Mouse (Mus musculus): ENCODE measurements around the gene B4galnt1. TPM values are rescaled to one million over a fixed set of nuclear protein-coding genes. Genes with fewer than 3 reads are reported as not detected.
"Not testable (repeated sequence)": the region's sequence is repeated elsewhere in the genome, so short reads cannot be mapped to it uniquely, and the experiment has no call there.

The B4galnt1 gene
- total and polyA plus RNA-seq, 2 experiments from 2014 or later: 87.8 to 94.4 TPM

GRCm38 (mm10) chr10:127143228-127143627 is 21.8 kb upstream of the B4galnt1 start:
- no peaks in the 10 kb centered on the region for H3K4me1 ChIP-seq (ENCODE audit: insufficient read depth)

GRCm38 (mm10) chr10:127144536-127144935 is 20.5 kb upstream of the B4galnt1 start:
- H3K27me3 ChIP-seq (ENCODE audit: insufficient read depth, low read length): no peaks in the 10 kb centered on the region
- H3K4me3 ChIP-seq (ENCODE audit: low read depth, low read length): no peak overlapping the region
- no peaks in the 10 kb centered on the region for H3K4me1 ChIP-seq (ENCODE audit: insufficient read depth)
- H3K4me2 ChIP-seq (ENCODE audit: low read depth): no peak overlapping the region
- no peak for TF ChIP-seq CTCF (IDR thresholded peaks at IDR 0.05; ENCODE audit: low read depth)
- H3K36me3 ChIP-seq (ENCODE audit: insufficient read depth): no peaks in the 10 kb centered on the region
- H3K27ac ChIP-seq (ENCODE audit: low read depth, low read length): no peak overlapping the region
- no peak overlapping the region for H3K9ac ChIP-seq
- H3K9me3 ChIP-seq (ENCODE audit: low read length): no peaks in the 10 kb centered on the region
- WGBS: 93% methylated on average over 7 of the region's 7 CpGs
- ATAC-seq (no peak), DNase-seq (no peak)

More at GRCm38 (mm10) chr10:127143228-127143627, 21.8 kb upstream of the B4galnt1 start:
- TF ChIP-seq CTCF (IDR thresholded peaks at IDR 0.05; ENCODE audit: low read depth): no peak
- H3K36me3 ChIP-seq (ENCODE audit: insufficient read depth): no peaks in the 10 kb centered on the region
- no peak for ATAC-seq
- H3K27me3 ChIP-seq (ENCODE audit: insufficient read depth, low read length): no peaks in the 10 kb centered on the region
- no peak overlapping the region for H3K4me3 ChIP-seq (ENCODE audit: low read depth, low read length)
- no peak for DNase-seq
- no peak overlapping the region for H3K9ac ChIP-seq
- no peak overlapping the region for H3K4me2 ChIP-seq (ENCODE audit: low read depth)
- H3K27ac ChIP-seq (ENCODE audit: low read depth, low read length): no peak overlapping the region
- H3K9me3 ChIP-seq (ENCODE audit: low read length): no peaks in the 10 kb centered on the region
- 82% methylated on average over 8 of the region's 8 CpGs for WGBS

GRCm38 (mm10) chr10:127145303-127145702 is 19.7 kb upstream of the B4galnt1 start:
- Histone ChIP-seq H3K4me1 (ENCODE audit: insufficient read depth) (no peaks in the 10 kb centered on the region), H3K36me3 (ENCODE audit: insufficient read depth) (no peaks in the 10 kb centered on the region), H3K9me3 (ENCODE audit: low read length) (no peaks in the 10 kb centered on the region), H3K27ac (ENCODE audit: low read depth, low read length) (no peak overlapping the region), H3K9ac (no peak overlapping the region), H3K4me2 (ENCODE audit: low read depth) (no peak overlapping the region), H3K4me3 (ENCODE audit: low read depth, low read length) (no peak overlapping the region), H3K27me3 (ENCODE audit: insufficient read depth, low read length) (no peaks in the 10 kb centered on the region)
- no peak for TF ChIP-seq CTCF (IDR thresholded peaks at IDR 0.05; ENCODE audit: low read depth)
- ATAC-seq (no peak), DNase-seq (no peak)
- WGBS: 79% methylated on average over 5 of the region's 5 CpGs

GRCm38 (mm10) chr10:127147135-127147534 is 17.9 kb upstream of the B4galnt1 start:
- no peaks in the 10 kb centered on the region for H3K9me3 ChIP-seq (ENCODE audit: low read length)
- no peak overlapping the region for H3K4me3 ChIP-seq (ENCODE audit: low read depth, low read length)
- no peak overlapping the region for H3K9ac ChIP-seq
- no peak for DNase-seq
- no peaks in the 10 kb centered on the region for H3K4me1 ChIP-seq (ENCODE audit: insufficient read depth)
- WGBS: 81% methylated on average over 6 of the region's 6 CpGs
- ATAC-seq: no peak
- no peak overlapping the region for H3K4me2 ChIP-seq (ENCODE audit: low read depth)
- H3K27me3 ChIP-seq (ENCODE audit: insufficient read depth, low read length): no peaks in the 10 kb centered on the region
- H3K36me3 ChIP-seq (ENCODE audit: insufficient read depth): no peaks in the 10 kb centered on the region
- no peak for TF ChIP-seq CTCF (IDR thresholded peaks at IDR 0.05; ENCODE audit: low read depth)
- no peak overlapping the region for H3K27ac ChIP-seq (ENCODE audit: low read depth, low read length)

GRCm38 (mm10) chr10:127150471-127150872 is 14.6 kb upstream of the B4galnt1 start:
- DNase-seq (no peak), ATAC-seq (no peak)
- Histone ChIP-seq H3K4me1 (ENCODE audit: insufficient read depth) (no peaks in the 10 kb centered on the region), H3K27ac (ENCODE audit: low read depth, low read length) (no peak overlapping the region), H3K4me3 (ENCODE audit: low read depth, low read length) (no peak overlapping the region), H3K9ac (no peak overlapping the region), H3K9me3 (ENCODE audit: low read length) (no peaks in the 10 kb centered on the region), H3K36me3 (ENCODE audit: insufficient read depth) (no peaks in the 10 kb centered on the region), H3K4me2 (ENCODE audit: low read depth) (no peak overlapping the region), H3K27me3 (ENCODE audit: insufficient read depth, low read length) (no peaks in the 10 kb centered on the region)
- 85% methylated on average over 4 of the region's 4 CpGs for WGBS
- TF ChIP-seq CTCF (IDR thresholded peaks at IDR 0.05; ENCODE audit: low read depth): no peak

- not testable (repeated sequence) for H3K27me3 ChIP-seq (ENCODE audit: insufficient read depth, low read length); DNase-seq; H3K4me1 ChIP-seq (ENCODE audit: insufficient read depth); H3K4me3 ChIP-seq (ENCODE audit: low read depth, low read length); H3K36me3 ChIP-seq (ENCODE audit: insufficient read depth); H3K27ac ChIP-seq (ENCODE audit: low read depth, low read length); ATAC-seq; H3K9me3 ChIP-seq (ENCODE audit: low read length); H3K4me2 ChIP-seq (ENCODE audit: low read depth); H3K9ac ChIP-seq
- 89% methylated on average over 3 of the region's 3 CpGs for WGBS
Observed at GRCm38 (mm10) chr10:127151233-127151632, 13.8 kb upstream of the B4galnt1 start.

- not testable (repeated sequence) for ATAC-seq; H3K27me3 ChIP-seq (ENCODE audit: insufficient read depth, low read length); H3K4me1 ChIP-seq (ENCODE audit: insufficient read depth); DNase-seq; H3K9ac ChIP-seq; H3K9me3 ChIP-seq (ENCODE audit: low read length); H3K36me3 ChIP-seq (ENCODE audit: insufficient read depth); H3K27ac ChIP-seq (ENCODE audit: low read depth, low read length); H3K4me3 ChIP-seq (ENCODE audit: low read depth, low read length); H3K4me2 ChIP-seq (ENCODE audit: low read depth)
- 88% methylated on average over 10 of the region's 10 CpGs for WGBS
Observed at GRCm38 (mm10) chr10:127152556-127152955, 12.5 kb upstream of the B4galnt1 start.

GRCm38 (mm10) chr10:127153323-127153722 is 11.7 kb upstream of the B4galnt1 start:
- Histone ChIP-seq H3K4me3 (ENCODE audit: low read depth, low read length) (no peak overlapping the region), H3K27me3 (ENCODE audit: insufficient read depth, low read length) (no peaks in the 10 kb centered on the region), H3K4me1 (ENCODE audit: insufficient read depth) (no peaks in the 10 kb centered on the region), H3K9ac (no peak overlapping the region), H3K27ac (ENCODE audit: low read depth, low read length) (no peak overlapping the region), H3K9me3 (ENCODE audit: low read length) (no peaks in the 10 kb centered on the region), H3K4me2 (ENCODE audit: low read depth) (no peak overlapping the region), H3K36me3 (ENCODE audit: insufficient read depth) (no peaks in the 10 kb centered on the region)
- TF ChIP-seq CTCF (IDR thresholded peaks at IDR 0.05; ENCODE audit: low read depth): no peak
- 96% methylated on average over 7 of the region's 7 CpGs for WGBS
- no peak for DNase-seq
- ATAC-seq: no peak
